Mouse (Mus musculus) adrenal gland (tissue): ENCODE measurements around the gene Sh3glb1.
"Not testable (repeated sequence)": the region's sequence is repeated elsewhere in the genome, so short reads cannot be mapped to it uniquely, and the experiment has no call there.

ENCODE experiments used
- intact Hi-C: fragments of 180-260 bp; cut with DNase I; formaldehyde crosslinking; loops from one replicate; pipeline ENCODE4 v1.15.1; 2025
- long read RNA-seq, 2 experiments: library from polyadenylated mRNA; unstranded; transcript quantifications; one replicate each; pipeline ENCODE4 v2.0.0; 2020; ENCODE audit warnings: borderline replicate concordance in 1 of 2; ENCODE audit not compliant: insufficient replicate concordance in 1 of 2

Gene Sh3glb1
- long read RNA-seq, experiment 1, transcript Sh3glb1-204 (10 exons, 2,584 nt), result minor isoform, 9 of 72 reads
- long read RNA-seq, experiment 1, transcript Sh3glb1-201 (9 exons, 3,961 nt), result major isoform, 41 of 72 reads
- long read RNA-seq, experiment 1, partial matches to known transcripts, result 10 of 72 reads
- long read RNA-seq, experiment 1, other reads (novel, unspliced or antisense), result 12 of 72 reads
- long read RNA-seq, experiment 2, transcript Sh3glb1-201 (9 exons, 3,961 nt), result major isoform, 40 of 75 reads
- long read RNA-seq, experiment 2, partial matches to known transcripts, result 22 of 75 reads
- long read RNA-seq, experiment 2, other reads (novel, unspliced or antisense), result 12 of 75 reads

GRCm38 (mm10) chr3:144719901-144720747, at the start of gene Sh3glb1:
Sh3glb1 (minus strand) TSS chr3:144720335.
- intact Hi-C loops, result loop anchor here (2.0 to 10.0 kb wide), 2 partner anchors 27 to 265 kb away; no protein-coding TSS in a partner anchor

- intact Hi-C loops, result no loop called here
These were observed 45.0 kb upstream of the Sh3glb1 start for GRCm38 (mm10) chr3:144765161-144765560.

GRCm38 (mm10) chr3:144761454-144761853, 41.3 kb upstream of the Sh3glb1 start:
- intact Hi-C loops, result no loop called here

GRCm38 (mm10) chr3:144760592-144761309, 40.6 kb upstream of the Sh3glb1 start, which contains the start of gene Clca3a1:
Clca3a1 (minus strand) TSS chr3:144760977.
- intact Hi-C loops, result no loop called here

- intact Hi-C loops, result no loop called here
These were observed 39.6 kb upstream of the Sh3glb1 start for GRCm38 (mm10) chr3:144759719-144760118.

GRCm38 (mm10) chr3:144756103-144756502, 36.0 kb upstream of the Sh3glb1 start:
- intact Hi-C loops, result not testable (repeated sequence)

- intact Hi-C loops, result no loop called here
These were observed 33.0 kb upstream of the Sh3glb1 start for GRCm38 (mm10) chr3:144753120-144753519.

GRCm38 (mm10) chr3:144749062-144749963, 29.2 kb upstream of the Sh3glb1 start:
- intact Hi-C loops, result not testable (repeated sequence)

- intact Hi-C loops, result not testable (repeated sequence)
These were observed 27.6 kb upstream of the Sh3glb1 start for GRCm38 (mm10) chr3:144747706-144748105.

- intact Hi-C loops, result loop anchor here (5.0 kb wide), 1 partner anchor 289 kb away; no protein-coding TSS in a partner anchor
These were observed 18.3 kb upstream of the Sh3glb1 start for GRCm38 (mm10) chr3:144738396-144738795.

- intact Hi-C loops, result loop anchor here (5.0 kb wide), 1 partner anchor 290 kb away; no protein-coding TSS in a partner anchor
These were observed 16.7 kb upstream of the Sh3glb1 start for GRCm38 (mm10) chr3:144736831-144737230.

- intact Hi-C loops, result no loop called here
These were observed 3.3 kb upstream of the Sh3glb1 start for GRCm38 (mm10) chr3:144723455-144723854.

GRCm38 (mm10) chr3:144722566-144722965, 2.4 kb upstream of the Sh3glb1 start:
- intact Hi-C loops, result not testable (repeated sequence)

- intact Hi-C loops, result loop anchor here (2.0 kb wide), 1 partner anchor 29 kb away; no protein-coding TSS in a partner anchor
These were observed 1.7 kb upstream of the Sh3glb1 start for GRCm38 (mm10) chr3:144721860-144722256.

GRCm38 (mm10) chr3:144721077-144721859, 1.1 kb upstream of the Sh3glb1 start:
- intact Hi-C loops, result loop anchor here (2.0 kb wide), 1 partner anchor 28 kb away; no protein-coding TSS in a partner anchor

GRCm38 (mm10) chr3:144719088-144719900, 841 bp downstream of the Sh3glb1 start:
- intact Hi-C loops, result loop anchor here (10.0 kb wide), 1 partner anchor 264 kb away; no protein-coding TSS in a partner anchor

- intact Hi-C loops, result loop anchor here (10.0 kb wide), 1 partner anchor 264 kb away; no protein-coding TSS in a partner anchor
These were observed 1.4 kb downstream of the Sh3glb1 start for GRCm38 (mm10) chr3:144718706-144719087.

- intact Hi-C loops, result loop anchor here (10.0 kb wide), 1 partner anchor 263 kb away; no protein-coding TSS in a partner anchor
These were observed 2.3 kb downstream of the Sh3glb1 start for GRCm38 (mm10) chr3:144717835-144718234.
